Mouse (Mus musculus): ENCODE data around the gene 4933417A18Rik. TPM values are rescaled to one million over a fixed set of nuclear protein-coding genes. Genes with fewer than 3 reads are reported as not detected.

4933417A18Rik gene
- total RNA-seq (2023), result not detected

DNA sequence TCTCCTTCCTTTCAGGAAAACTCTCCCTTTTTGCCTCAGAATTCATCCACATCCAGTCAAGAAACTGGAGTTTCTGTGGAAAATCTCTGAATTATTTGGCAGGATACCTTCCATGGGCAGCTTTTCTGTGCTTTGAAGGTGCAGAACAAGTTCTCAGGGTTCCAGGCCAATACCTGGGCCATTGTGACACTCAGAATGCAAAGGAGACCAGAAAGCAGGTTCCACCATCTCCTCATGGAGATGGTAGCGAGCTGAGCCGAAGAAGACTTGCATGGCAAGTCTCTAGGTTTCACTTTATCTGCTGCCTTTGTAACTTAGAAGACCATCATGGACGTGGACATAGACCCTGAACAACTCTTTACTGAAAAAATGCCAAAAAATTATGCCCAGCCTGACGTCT is at the start of gene 4933417A18Rik, which contains the start of gene Fam217a:
Gene 4933417A18Rik, plus strand, starts transcription at position 200 of the 400 bp plus-strand sequence.
Gene Fam217a, minus strand, starts transcription at position 101 of the 400 bp plus-strand sequence.

DNA sequence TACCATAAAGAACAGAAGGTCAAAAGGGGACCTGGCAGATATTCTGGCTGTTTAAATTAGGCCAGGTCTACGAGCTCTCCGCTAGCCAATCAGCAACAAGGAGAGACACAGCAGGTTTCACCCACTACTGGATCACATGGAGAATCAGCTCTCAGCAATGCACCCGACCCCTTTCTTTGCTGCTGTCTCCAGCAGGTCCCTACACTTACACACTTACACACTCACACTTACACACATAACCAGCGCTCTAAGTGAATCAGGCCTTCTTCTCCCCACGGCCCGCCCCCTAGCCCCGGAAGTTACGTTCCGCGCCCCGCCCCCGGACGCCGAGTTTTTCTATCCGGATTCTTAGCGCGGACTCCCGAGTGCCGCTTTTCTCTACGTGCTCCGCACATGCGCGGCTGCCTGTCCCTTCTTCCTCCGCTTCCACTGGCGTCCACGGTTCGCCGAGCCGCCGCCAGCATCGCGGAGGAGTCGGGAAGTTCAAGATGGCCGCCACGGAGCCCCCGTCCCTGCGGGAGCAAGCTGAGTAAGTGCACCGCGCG is 49.0 kb upstream of the 4933417A18Rik start, which contains the start of gene Prpf4b:
Gene Prpf4b, plus strand, starts transcription at position 137 of the 545 bp plus-strand sequence.

DNA sequence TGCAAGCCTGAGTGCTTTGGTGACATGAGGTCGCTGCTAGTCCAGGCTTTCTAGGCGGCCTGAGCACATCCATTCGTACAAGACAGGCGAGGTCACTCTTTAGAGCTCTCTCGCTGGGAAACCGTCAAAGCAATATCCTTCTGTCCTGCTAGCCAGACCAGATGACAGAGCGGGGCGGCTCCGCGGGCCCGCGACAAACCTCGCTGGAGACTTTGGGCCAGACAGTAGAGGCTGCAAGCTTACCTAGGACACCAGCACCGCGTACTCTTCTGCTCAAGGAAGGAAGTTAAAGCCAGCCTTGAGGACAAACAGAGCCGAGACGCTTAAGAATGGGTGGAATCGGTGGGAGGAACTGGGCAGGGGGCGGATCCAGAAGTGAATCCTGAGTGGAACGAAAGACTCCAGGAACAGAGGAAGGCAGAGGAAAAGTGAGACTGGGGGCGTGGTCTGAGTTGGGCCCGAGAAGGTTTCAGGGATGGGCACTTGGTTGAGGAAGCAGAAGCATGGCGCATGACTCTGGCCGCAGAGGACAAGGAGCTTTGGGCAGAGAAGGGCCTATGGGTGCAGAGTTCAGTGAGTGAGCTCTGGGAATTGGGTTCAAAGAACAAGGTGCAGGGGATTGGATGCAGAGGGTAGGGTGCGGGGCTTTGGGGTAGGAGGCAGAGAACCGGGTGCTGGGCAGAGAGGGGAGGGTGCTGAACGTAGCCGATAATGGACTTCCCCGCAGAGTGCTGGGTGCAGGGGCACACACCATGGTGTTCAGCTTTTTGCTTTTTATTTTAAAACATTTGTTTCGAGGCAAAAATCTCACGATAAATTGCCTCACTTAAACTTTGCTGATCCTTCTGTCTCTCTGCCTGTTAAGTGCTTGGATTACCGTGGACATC is 39.5 kb downstream of the 4933417A18Rik start, which contains the start of gene Eci3:
Gene Eci3, minus strand, starts transcription at position 300 of the 887 bp plus-strand sequence.

Other genes with a start within 250 kb of the 4933417A18Rik start
- not detected for gene Fam50b, start 189.6 kb upstream of the 4933417A18Rik start, total RNA-seq (2023)
- gene Prpf4b, start 49.1 kb upstream of the 4933417A18Rik start, total RNA-seq (2023), result 178 TPM
- gene Fam217a, start 99 bp upstream of the 4933417A18Rik start, total RNA-seq (2023), result 2.4 TPM
- gene Eci3, start 39.4 kb downstream of the 4933417A18Rik start, total RNA-seq (2023), result not detected
- 28.2 TPM for gene Eci2, start 102.7 kb downstream of the 4933417A18Rik start, total RNA-seq (2023)